Mouse (Mus musculus) c-Kit-negative CD71-positive TER-119-positive erythroid progenitor cells, embryonic 14.5 days (primary cell): ENCODE data around the gene Dmrtc1b.
"Not testable (repeated sequence)": the region's sequence is repeated elsewhere in the genome, so short reads cannot be mapped to it uniquely, and the experiment has no call there.

Experiments used
- DNase-seq: peaks from one replicate; pipeline ENCODE4 v3.0.0-alpha.2; 2013; ENCODE audit warnings: low read depth, low spot score

The Dmrtc1b gene

DNA sequence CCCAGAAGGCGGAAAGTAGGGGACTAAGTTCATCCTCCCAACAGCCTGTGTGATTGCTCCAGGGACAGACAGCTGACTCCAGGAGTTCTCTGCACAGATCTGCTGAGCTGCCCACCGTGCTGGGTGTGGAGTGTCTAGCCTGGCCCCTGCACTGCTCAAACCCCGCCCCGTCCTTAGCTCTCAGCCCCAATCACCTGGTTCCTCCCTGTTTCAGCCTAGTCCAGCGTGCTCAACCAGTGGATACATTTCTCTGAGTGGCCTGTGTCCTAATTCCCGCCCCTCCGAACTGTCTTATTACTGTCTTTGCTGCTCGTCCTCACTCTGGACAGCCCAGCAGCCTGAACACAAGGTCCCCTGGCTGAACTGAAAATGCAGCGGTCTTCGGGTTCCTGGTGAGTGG, at the start of gene Dmrtc1b, which contains the start of gene Gm9112:
TSS of gene Dmrtc1b (plus strand) at position 331 of the 400 bp plus-strand sequence.
TSS of gene Gm9112 (minus strand) at position 101 of the 400 bp plus-strand sequence.
- not testable (repeated sequence) for DNase-seq

DNA sequence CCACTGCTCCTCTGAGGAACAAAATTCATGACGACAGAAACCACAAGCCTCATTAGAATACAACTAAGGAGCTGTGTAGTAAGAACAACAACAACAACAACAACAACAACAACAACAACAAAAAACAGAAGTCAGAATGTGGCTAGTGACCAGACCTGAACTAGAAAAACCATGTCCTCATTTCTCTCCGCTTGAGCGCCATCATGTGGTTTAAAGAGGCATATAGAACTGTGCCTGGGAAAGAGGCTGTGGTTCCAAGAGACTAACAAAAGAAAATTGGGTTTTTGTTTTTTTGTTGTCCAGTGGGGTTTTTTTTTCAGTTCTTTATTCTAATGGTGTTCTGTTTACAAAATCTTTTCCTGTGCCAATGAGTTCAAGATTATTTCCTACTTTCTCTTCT, 47.0 kb upstream of the Dmrtc1b start:
- DNase-seq, result no peak

DNA sequence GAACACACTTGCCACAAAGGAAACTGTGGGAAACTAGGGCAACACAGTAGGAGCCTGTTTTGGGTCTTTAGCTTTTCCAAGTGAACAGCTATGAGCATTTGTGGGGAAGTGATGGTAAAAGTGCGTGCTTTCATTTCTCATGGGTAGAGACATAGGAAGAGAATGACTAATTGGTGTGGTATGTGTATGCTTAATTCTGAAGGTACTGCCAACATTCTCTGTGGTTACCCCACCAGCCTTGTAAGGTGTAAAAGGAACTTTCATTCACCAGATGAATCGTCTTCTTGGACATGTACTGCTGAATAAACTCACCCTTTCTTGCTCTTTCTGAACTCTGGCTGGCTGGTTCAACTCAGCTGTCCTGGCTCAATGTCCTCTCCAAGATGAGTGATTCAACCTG, 41.0 kb upstream of the Dmrtc1b start:
- no peak for DNase-seq

DNA sequence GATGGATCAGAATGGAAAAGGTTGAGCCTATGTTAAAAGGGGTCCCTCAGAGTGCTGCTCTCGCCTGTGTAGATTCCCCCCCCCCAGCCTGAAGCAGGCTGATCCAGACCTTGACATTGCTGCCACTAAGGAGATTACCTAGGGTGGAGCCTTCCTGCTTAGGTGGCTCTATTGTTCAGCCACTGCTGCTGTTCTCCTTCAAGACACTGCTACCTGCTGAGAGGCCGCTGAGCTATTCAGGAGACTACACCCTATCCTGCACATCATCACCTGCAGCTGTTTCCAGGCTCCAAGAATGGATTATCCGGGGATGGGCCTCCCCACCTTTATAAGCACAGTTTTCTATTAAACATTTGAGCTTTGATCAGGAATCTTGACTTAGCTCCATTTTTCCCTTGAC, 23.0 kb upstream of the Dmrtc1b start:
- DNase-seq, result not testable (repeated sequence)

DNA sequence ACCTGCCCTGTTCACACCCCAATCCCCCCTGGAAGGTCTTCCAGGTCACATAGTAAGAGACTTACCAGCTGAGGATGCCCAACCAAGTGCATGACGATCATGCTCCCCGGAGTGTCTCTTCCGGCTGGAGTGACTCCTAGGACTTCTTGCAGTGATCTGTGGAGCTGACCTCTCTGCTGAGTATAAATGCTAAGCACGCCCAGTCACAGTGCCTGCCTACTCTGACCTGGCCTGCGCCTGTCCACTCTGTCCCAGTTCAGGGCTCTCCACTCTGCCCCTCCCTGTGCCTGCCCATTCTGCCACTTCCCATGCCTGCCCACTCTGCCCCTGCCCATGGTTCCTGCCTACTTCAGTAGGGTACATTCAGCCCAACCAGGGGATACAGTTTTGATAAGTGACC, 20.8 kb upstream of the Dmrtc1b start, which contains the start of gene Gm3880:
TSS of gene Gm3880 (minus strand) at position 101 of the 400 bp plus-strand sequence.
- not testable (repeated sequence) for DNase-seq

DNA sequence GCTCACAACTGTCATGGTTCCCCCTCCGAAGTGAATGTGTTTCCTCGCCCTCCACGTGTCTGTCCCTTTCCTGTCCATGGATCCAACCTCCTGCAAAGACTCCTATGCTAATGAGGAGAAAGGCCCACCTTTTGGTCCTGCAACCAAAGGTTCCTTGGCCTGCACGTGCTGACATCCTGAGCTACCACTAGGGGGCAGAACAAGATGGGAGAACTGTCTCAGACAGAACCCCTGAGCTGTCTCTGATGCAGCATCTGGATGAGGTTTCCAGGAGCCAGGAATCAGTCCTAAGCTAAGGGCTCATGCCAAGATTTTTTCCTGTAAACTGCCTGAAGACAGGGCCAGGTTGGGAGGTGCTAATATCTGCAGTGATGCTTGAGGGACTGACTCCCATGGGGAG, 18.4 kb upstream of the Dmrtc1b start:
- not testable (repeated sequence) for DNase-seq

DNA sequence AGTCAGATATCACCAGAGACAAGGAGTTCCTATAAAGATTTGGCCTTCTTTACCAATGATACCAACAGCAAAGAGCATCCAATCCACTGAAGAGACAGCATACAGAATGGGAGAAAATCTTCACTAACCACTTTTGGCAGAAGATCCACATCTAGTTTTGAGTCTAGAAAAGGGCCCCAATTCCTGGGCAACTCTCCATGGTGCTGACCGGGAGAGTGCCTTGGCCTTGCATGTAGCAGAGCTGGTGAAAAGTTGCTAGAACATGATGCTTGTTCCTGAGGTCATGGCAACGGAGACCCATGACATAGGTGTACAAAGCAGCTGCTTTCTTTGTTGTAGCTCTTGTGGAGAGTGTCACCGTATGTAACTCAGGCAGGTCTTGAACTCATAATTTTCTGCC, 7.0 kb upstream of the Dmrtc1b start:
- not testable (repeated sequence) for DNase-seq

DNA sequence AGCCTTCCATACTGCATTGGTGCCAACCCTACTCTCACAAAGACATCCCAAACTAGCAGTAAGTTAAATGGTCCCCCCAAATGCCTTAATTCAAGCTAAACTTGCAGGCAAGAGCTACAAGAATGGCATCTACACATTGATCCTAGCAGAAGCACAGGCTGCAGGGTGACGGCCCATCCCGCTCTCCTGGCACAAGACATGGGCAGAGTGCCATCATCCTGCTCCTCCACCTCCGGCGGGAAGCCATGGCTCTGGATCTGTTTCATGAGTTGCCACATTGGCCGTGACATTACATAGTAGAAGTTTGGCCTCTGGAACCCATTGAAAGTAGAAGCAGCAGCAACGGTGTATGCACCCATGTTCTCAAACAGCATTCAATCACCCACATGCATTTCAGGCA, 16.6 kb downstream of the Dmrtc1b start:
- not testable (repeated sequence) for DNase-seq
